Mouse (Mus musculus) mature B cell (primary cell): ENCODE measurements around the gene Cldn5.

Source experiments
- in situ Hi-C: fragments of 300-500 bp; cut with MboI; formaldehyde crosslinking; loops from 2 replicates; pipeline ENCODE4 v1.14.3; 2019

The Cldn5 gene

GRCm38 (mm10) chr16:18776556-18777100, at the start of gene Cldn5:
Gene Cldn5 (plus strand): TSS chr16:18776847.
- in situ Hi-C loops, result no loop called here

GRCm38 (mm10) chr16:18727536-18728499, 48.8 kb upstream of the Cldn5 start:
- in situ Hi-C loops, result no loop called here

GRCm38 (mm10) chr16:18729185-18729584, 47.5 kb upstream of the Cldn5 start:
- in situ Hi-C loops, result no loop called here

- in situ Hi-C loops, result no loop called here
These were observed 46.0 kb upstream of the Cldn5 start for GRCm38 (mm10) chr16:18730640-18731039.

- in situ Hi-C loops, result no loop called here
These were observed 43.3 kb upstream of the Cldn5 start for GRCm38 (mm10) chr16:18733100-18733956.

- in situ Hi-C loops, result no loop called here
These were observed 38.3 kb upstream of the Cldn5 start for GRCm38 (mm10) chr16:18738303-18738702.

GRCm38 (mm10) chr16:18746268-18747122, 30.2 kb upstream of the Cldn5 start:
- in situ Hi-C loops, result no loop called here

GRCm38 (mm10) chr16:18751101-18751500, 25.5 kb upstream of the Cldn5 start:
- in situ Hi-C loops, result no loop called here

- in situ Hi-C loops, result no loop called here
These were observed 24.7 kb upstream of the Cldn5 start for GRCm38 (mm10) chr16:18751885-18752499.

- in situ Hi-C loops, result no loop called here
These were observed 14.9 kb upstream of the Cldn5 start for GRCm38 (mm10) chr16:18761734-18762133.

- in situ Hi-C loops, result no loop called here
These were observed 13.7 kb upstream of the Cldn5 start for GRCm38 (mm10) chr16:18762960-18763359.

- in situ Hi-C loops, result no loop called here
These were observed 10.3 kb upstream of the Cldn5 start for GRCm38 (mm10) chr16:18766390-18766789.

GRCm38 (mm10) chr16:18769501-18769900, 7.1 kb upstream of the Cldn5 start:
- in situ Hi-C loops, result no loop called here

- in situ Hi-C loops, result no loop called here
These were observed 2.7 kb upstream of the Cldn5 start for GRCm38 (mm10) chr16:18773936-18774335.

- in situ Hi-C loops, result no loop called here
These were observed 759 bp upstream of the Cldn5 start for GRCm38 (mm10) chr16:18775621-18776555.

GRCm38 (mm10) chr16:18777101-18778080, 744 bp downstream of the Cldn5 start:
- in situ Hi-C loops, result no loop called here

GRCm38 (mm10) chr16:18778461-18778860, 1.8 kb downstream of the Cldn5 start:
- in situ Hi-C loops, result no loop called here

- in situ Hi-C loops, result no loop called here
These were observed 5.2 kb downstream of the Cldn5 start for GRCm38 (mm10) chr16:18781810-18782209.
